Mouse (Mus musculus) lung, embryonic 16.5 days (tissue): ENCODE results near the gene Chd6. TPM values are rescaled to one million over a fixed set of nuclear protein-coding genes. Genes with fewer than 3 reads are reported as not detected.

Experiments
- ATAC-seq: fragments of 200-750 bp; cut with Nextera tagmentation; 2 replicates; pipeline ENCODE4 v1.8.0; 2017; ENCODE audit warnings: low read depth, mild to moderate bottlenecking, moderate library complexity
- H3K27ac ChIP-seq: fragments of 300-500 bp; sonication (generic); 2 replicates; pipeline ENCODE4 v1.5.1; 2014; ENCODE audit warnings: mild to moderate bottlenecking, control low read depth, low read length
- H3K27me3 ChIP-seq: fragments of 300-500 bp; sonication (generic); 2 replicates; pipeline ENCODE4 v1.6.1; 2014; ENCODE audit warnings: low read depth, low read length, mixed read lengths; ENCODE audit not compliant: control insufficient read depth, insufficient read depth
- H3K36me3 ChIP-seq: fragments of 300-500 bp; sonication (generic); 2 replicates; pipeline ENCODE4 v1.6.1; 2014; ENCODE audit warnings: low read length; ENCODE audit not compliant: control insufficient read depth, insufficient read depth
- H3K4me1 ChIP-seq: fragments of 300-500 bp; sonication (generic); replicated peaks from 2 replicates; pipeline ENCODE4 v1.6.1; 2014; ENCODE audit warnings: low read length, mixed read lengths; ENCODE audit not compliant: control insufficient read depth, insufficient read depth
- H3K4me2 ChIP-seq: fragments of 300-500 bp; sonication (generic); 2 replicates; pipeline ENCODE4 v1.6.1; 2014; ENCODE audit warnings: low read depth, low read length, control low read depth
- H3K4me3 ChIP-seq: fragments of 300-500 bp; sonication (generic); 2 replicates; pipeline ENCODE4 v1.5.1; 2014; ENCODE audit warnings: mild to moderate bottlenecking, low read length, control low read depth
- H3K9ac ChIP-seq: fragments of 300-500 bp; sonication (generic); 2 replicates; pipeline ENCODE4 v1.6.1; 2014; ENCODE audit warnings: low read length, control low read depth
- H3K9me3 ChIP-seq: fragments of 300-500 bp; sonication (generic); 2 replicates; pipeline ENCODE4 v1.6.1; 2016; ENCODE audit warnings: low read length; ENCODE audit not compliant: control insufficient read depth
- WGBS: fragments of 180-500 bp; shearing (Covaris S2); extraction: QIAGEN DNeasy Blood & Tissue Kit; methylation state at CpG from one replicate; pipeline ENCODE4 v1.1.7; 2014; 5-methylcytosine and 5-hydroxymethylcytosine counted together
- polyA plus RNA-seq: library from polyadenylated mRNA; unstranded; fragments of >200 nt; fragmentation: Nextera tagmentation; extraction: Ambion mirVana; gene quantifications from 2 replicates; pipeline ENCODE4 v1.2.1, GENCODE M21; 2015

Gene Chd6
- polyA plus RNA-seq, 1 experiment from 2014 or later = 33.8 TPM

DNA sequence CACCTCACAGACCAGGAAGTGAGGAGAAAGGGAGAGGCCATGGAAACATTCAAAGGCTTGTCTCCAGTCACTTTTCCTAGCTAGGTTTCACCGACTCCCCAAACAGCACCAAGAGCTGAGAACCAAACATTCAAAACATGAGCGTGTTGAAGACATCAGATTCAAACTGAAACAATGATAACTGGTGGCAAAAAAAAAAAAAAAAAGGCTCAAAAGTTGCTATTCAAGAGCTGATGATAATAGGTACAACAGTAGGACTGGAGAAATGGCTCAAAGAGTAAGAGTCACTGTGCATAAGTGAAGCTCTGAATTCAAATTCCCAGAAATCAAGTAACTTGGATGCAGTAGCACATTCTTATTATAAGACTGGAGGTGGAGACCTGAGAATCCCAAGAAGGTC is 30.3 kb downstream of the Chd6 start:
- Histone ChIP-seq H3K4me1 (no peaks in the 10 kb centered on the region), H3K4me3 (no peak overlapping the region), H3K9ac (no peak overlapping the region), H3K4me2 (no peak overlapping the region), H3K9me3 (no peaks in the 10 kb centered on the region), H3K27ac (no peak overlapping the region), H3K36me3 (no peaks in the 10 kb centered on the region; the same call in 1 of the 2 replicates), H3K27me3 (no peaks in the 10 kb centered on the region)
- ATAC-seq = no peak
- WGBS = 82% methylated on average over 2 of the region's 2 CpGs

DNA sequence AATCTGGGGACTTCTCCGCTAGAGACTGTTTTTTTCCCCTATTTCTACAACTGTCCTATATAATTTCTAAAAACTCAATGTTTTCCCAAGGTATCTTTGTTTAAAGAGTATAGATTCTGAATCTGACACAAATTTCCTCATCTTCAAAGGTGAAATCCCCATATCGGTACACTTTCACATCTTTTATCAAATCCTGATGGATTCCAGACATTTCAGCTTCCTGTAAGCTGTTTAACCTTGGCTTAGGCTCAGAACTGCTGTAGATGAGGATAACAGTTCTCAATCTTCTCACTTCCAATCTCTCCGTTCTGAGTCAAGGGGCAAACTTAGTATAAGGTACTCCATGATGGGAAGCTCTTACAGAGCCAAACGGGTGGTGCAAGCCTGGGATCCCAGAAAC is 32.6 kb downstream of the Chd6 start:
- Histone ChIP-seq H3K4me1 (no peaks in the 10 kb centered on the region), H3K4me2 (no peak overlapping the region), H3K4me3 (no peak overlapping the region), H3K27me3 (no peaks in the 10 kb centered on the region), H3K36me3 (no peaks in the 10 kb centered on the region; the same call in 1 of the 2 replicates), H3K27ac (no peak overlapping the region), H3K9me3 (no peaks in the 10 kb centered on the region), H3K9ac (no peak overlapping the region)
- WGBS = 71% methylated on average over 4 of the region's 4 CpGs
- ATAC-seq = no peak

DNA sequence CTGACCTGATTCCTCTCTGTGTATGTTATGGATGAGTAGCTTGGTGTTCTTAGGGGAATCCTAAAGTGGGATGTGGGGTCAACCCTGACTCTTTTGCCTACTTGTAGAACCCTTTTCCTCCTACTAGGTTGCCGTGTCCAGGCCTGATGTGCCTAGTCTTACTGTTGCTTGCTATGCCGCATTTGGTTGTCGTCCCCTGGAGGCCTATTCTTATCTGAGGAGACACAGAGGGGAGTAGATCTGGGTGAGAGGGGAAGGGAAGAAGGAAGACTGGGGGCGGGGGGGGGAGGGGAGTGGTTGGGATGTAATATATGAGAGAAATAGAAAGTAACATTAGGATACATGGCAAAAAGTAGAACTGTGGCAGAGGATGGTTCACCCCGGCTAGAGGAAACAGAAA is 33.3 kb downstream of the Chd6 start:
- no peaks in the 10 kb centered on the region for H3K9me3 ChIP-seq
- no peak overlapping the region for H3K27ac ChIP-seq
- no peaks in the 10 kb centered on the region for H3K4me1 ChIP-seq
- H3K27me3 ChIP-seq = no peaks in the 10 kb centered on the region
- ATAC-seq = no peak
- 82% methylated on average over 5 of the region's 5 CpGs for WGBS
- H3K9ac ChIP-seq = no peak overlapping the region
- no peak overlapping the region for H3K4me3 ChIP-seq
- H3K36me3 ChIP-seq = peaks cover 2% of the 10 kb centered on the region; the same call in 1 of the 2 replicates
- H3K4me2 ChIP-seq = no peak overlapping the region

DNA sequence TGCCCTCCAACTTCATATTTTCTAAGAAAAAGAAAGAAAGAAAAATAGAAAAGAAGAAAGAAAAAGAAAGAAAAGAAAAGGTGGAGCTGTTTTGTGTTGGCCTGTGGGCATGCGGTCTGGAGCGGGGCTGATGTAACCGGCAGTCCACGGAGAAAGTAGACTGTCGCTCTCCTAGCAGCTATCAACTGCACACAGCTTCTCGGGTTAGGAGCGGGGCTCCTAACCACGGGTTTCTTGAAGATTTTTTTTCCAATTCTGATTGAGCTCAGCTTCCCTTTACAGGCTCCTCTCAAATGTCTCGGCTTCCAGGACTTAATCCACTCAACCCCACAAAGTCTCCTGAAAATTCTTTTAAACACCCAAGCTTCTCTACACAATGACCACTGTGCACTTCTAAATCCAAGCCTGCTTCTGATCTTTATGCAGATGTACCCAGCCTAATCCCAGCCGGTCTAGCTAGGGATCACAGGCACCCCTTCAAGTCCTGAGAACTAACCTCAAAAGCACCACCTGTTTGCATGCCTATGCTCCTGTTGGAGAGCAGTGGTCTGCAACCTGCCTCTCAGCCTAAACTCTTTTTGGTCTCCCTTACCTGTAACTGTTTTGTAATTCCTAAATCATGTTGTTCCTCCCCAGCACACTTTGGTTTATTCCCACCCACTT is 42.6 kb downstream of the Chd6 start:
- Histone ChIP-seq H3K27ac (no peak overlapping the region), H3K4me3 (no peak overlapping the region), H3K4me1 (peaks cover 5% of the 10 kb centered on the region; the same call in 1 of the 2 replicates), H3K9me3 (no peaks in the 10 kb centered on the region), H3K36me3 (peaks cover 8% of the 10 kb centered on the region; the same call in 1 of the 2 replicates), H3K27me3 (no peaks in the 10 kb centered on the region), H3K4me2 (no peak overlapping the region), H3K9ac (no peak overlapping the region)
- ATAC-seq = no peak
- 59% methylated on average over 10 of the region's 10 CpGs for WGBS

DNA sequence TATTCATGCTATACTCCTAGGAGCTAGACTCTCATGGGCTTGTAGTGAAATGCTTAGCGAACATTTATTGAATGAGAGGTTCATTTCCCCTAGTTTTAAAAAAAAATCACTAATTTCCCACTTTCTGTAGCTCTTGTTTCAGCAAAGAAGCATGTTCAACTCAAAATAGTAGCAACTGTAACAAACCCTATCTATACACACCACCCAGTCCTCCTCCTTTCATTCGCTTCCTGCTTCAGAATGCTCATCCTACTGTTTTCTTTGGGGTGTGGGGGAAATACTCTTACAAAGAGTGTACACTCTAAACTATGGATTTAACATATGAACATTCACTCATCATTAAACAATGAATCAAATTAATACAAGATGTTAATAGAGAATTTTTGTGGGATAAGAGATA is 43.3 kb downstream of the Chd6 start:
- no peak for ATAC-seq

DNA sequence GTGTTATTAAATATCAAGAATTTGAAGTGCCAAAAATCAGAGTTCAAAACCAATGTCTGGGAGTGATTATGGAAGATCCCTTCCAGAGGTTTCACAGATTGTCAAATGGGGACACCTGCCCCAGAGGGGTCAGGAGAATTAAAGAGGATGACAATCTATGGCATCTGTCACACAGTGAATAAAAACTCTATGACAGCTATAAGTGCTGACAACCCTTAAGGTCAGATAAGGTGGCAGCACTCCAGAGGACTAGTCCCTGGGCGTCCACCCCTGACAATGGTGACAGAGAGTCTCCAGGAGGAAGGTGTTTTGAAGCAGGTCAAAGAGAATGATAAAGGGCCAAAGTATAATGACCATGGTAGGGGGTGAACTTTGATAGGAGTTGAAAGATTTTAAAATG is 44.0 kb downstream of the Chd6 start:
- H3K9me3 ChIP-seq = no peaks in the 10 kb centered on the region
- no peak for ATAC-seq
- peaks cover 4% of the 10 kb centered on the region; the same call in 1 of the 2 replicates for H3K36me3 ChIP-seq
- H3K4me3 ChIP-seq = no peak overlapping the region
- WGBS = 21% methylated on average over 1 of the region's 1 CpGs
- peaks cover 5% of the 10 kb centered on the region; the same call in 1 of the 2 replicates for H3K4me1 ChIP-seq
- no peaks in the 10 kb centered on the region for H3K27me3 ChIP-seq
- H3K4me2 ChIP-seq = no peak overlapping the region
- no peak overlapping the region for H3K27ac ChIP-seq
- H3K9ac ChIP-seq = no peak overlapping the region

More for the DNA sequence above, 43.3 kb downstream of the Chd6 start:
- WGBS = 82% methylated on average over 2 of the region's 2 CpGs
- Histone ChIP-seq H3K36me3 (peaks cover 6% of the 10 kb centered on the region; the same call in 1 of the 2 replicates), H3K27me3 (no peaks in the 10 kb centered on the region), H3K27ac (no peak overlapping the region), H3K4me1 (peaks cover 5% of the 10 kb centered on the region; the same call in 1 of the 2 replicates), H3K4me2 (no peak overlapping the region), H3K9me3 (no peaks in the 10 kb centered on the region), H3K9ac (no peak overlapping the region), H3K4me3 (no peak overlapping the region)

DNA sequence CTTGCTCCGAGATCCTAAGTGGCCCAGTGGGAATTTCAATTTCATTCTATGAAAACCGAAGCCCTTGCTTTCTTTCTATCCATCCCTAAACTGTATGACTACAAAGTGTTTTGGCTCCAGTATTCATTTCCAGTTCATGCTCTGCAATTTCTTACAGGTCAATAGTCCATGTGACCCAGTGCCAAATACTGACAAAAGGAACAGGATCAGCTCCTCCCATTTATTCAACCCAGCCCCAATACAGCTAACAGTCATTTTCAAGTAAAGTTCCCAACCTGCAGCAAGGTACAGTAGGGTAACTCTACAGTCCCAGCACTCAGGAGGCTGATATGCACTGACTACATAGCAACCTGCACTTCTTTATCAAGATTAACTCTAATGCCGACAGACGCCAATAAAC is 50.0 kb downstream of the Chd6 start:
- H3K9me3 ChIP-seq = no peaks in the 10 kb centered on the region
- H3K4me3 ChIP-seq = no peak overlapping the region
- WGBS = 89% methylated on average over 4 of the region's 4 CpGs
- no peak for ATAC-seq
- no peak overlapping the region for H3K4me2 ChIP-seq
- H3K9ac ChIP-seq = no peak overlapping the region
- H3K36me3 ChIP-seq = no peaks in the 10 kb centered on the region
- no peak overlapping the region for H3K27ac ChIP-seq
- H3K27me3 ChIP-seq = no peaks in the 10 kb centered on the region
- peaks cover 5% of the 10 kb centered on the region for H3K4me1 ChIP-seq

DNA sequence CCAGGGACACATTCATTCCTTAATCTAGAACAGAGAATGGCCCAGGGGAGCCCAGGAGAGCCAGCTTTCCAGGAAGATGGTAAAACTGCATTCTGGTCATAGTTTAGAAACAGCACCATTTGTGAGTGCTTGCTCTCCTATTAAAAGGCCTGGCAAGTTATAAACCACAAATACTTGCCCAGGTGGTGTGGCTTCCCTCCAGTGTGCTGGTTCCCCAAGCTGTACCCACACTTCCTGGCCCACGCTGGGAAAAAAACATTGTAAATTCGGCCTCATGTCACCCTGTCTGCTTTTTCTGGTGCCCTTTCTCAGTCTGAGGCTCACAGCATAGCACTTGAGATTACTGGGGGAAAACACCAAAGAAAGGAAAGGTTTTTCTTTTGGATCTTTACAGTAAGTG is 55.1 kb downstream of the Chd6 start:
- Histone ChIP-seq H3K9ac (no peak overlapping the region), H3K27me3 (no peaks in the 10 kb centered on the region), H3K4me1 (peaks cover 3% of the 10 kb centered on the region), H3K27ac (no peak overlapping the region), H3K4me3 (no peak overlapping the region), H3K36me3 (peaks cover 9% of the 10 kb centered on the region), H3K9me3 (no peaks in the 10 kb centered on the region), H3K4me2 (no peak overlapping the region)
- no peak for ATAC-seq
- WGBS = 68% methylated on average over 2 of the region's 2 CpGs

DNA sequence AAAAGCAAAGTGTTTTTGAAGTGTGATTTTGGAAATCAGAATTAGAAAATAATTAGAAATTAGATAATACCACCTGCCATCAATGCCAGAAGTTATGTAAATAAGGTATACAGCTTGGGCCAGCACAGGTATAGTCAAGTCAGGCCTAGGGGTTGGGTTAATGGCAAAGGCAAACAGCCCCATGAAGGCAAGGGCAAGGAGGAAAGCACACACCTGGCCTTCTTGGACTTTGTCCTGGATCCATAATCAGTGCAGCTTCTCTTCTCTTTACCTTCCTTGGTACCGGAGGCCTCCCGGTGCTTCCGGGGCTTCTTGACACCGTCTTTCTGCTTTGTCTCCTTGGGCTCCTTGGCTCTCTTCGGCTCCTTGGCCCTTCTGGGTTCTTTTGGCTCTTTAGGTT is 56.7 kb downstream of the Chd6 start:
- H3K4me1 ChIP-seq = peaks cover 3% of the 10 kb centered on the region
- peaks cover 9% of the 10 kb centered on the region for H3K36me3 ChIP-seq
- H3K4me3 ChIP-seq = no peak overlapping the region
- WGBS = 95% methylated on average over 5 of the region's 5 CpGs
- H3K4me2 ChIP-seq = no peak overlapping the region
- ATAC-seq = no peak
- no peaks in the 10 kb centered on the region for H3K9me3 ChIP-seq
- H3K27me3 ChIP-seq = no peaks in the 10 kb centered on the region
- H3K9ac ChIP-seq = no peak overlapping the region
- H3K27ac ChIP-seq = no peak overlapping the region
